Mouse (Mus musculus) retina, postnatal 7 days (tissue): ENCODE data around the gene Ogfod2.

Source experiments
- DNase-seq: peaks from one replicate; pipeline ENCODE4 v3.0.0-alpha.2; 2012; ENCODE audit warnings: low read depth, low spot score

Gene Ogfod2

GRCm38 (mm10) chr5:124095077-124095581, 17.0 kb upstream of the Ogfod2 start:
- no peak for DNase-seq

- peak; percentile 87 for DNase-seq
These were observed 16.4 kb upstream of the Ogfod2 start, which contains the start of gene Abcb9 for GRCm38 (mm10) chr5:124095596-124096232. Abcb9 (minus strand) TSS chr5:124095798.

DNA sequence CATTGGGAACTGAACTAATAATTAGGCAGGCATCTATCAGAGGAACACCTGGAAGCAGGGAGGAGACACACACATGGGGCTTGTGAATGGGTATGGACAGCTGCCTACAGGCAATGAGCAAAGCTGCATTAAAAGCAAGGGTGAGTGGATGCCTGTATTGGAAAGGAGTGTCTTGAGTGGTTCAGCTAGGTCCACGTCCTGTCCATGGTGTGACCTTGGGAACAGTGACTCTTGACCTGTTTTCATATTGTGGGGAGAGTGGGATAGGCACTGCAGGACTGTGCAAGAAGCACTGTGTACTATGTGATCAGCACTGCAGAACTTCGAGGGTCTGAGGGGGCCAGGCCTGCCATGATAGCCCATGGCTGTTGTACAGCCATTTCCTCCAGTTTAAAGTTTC, 13.2 kb upstream of the Ogfod2 start:
- no peak for DNase-seq

- DNase-seq: no peak
These were observed 11.7 kb upstream of the Ogfod2 start for GRCm38 (mm10) chr5:124100128-124101044.

DNA sequence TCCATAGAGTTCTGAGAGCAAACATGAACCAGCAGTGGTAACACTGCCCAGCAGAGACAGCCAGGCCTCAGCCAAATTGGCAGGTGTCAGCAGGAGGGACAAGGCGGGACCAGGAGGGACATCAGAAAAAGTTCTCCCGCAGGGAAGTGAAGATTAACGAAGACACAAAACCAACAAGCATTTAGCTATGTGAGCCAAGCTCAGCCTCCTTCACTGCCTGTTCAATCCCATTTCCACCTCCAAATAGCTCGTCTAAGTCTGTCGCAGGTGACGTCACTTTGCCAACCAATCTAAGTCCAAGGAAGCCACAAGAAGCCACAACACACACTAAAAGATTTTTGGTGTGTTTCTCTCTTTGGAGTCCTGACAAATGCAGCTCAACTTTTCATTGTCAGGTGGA, 9.8 kb upstream of the Ogfod2 start:
- no peak for DNase-seq

DNA sequence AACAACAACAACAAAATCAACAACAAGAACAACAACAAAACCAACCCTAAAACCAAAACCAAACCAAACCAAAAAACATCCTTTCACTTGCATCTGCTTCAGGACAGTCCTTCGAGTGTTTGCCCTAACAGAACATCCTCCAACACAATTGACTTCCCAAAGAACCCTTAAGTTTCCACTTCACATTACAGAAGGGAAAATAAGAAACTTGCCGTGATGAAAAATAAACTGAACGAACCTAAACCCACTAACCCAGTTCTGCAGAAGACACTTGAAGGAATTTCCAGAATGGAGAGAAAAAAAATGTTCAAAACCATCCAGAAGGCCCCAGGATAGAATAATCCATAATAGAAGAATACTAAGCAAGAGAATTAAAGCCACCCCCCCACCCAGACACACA, 9.1 kb upstream of the Ogfod2 start:
- no peak for DNase-seq

GRCm38 (mm10) chr5:124103552-124103951, 8.5 kb upstream of the Ogfod2 start:
- DNase-seq: no peak

- DNase-seq: peak; percentile 17
These were observed 888 bp upstream of the Ogfod2 start for GRCm38 (mm10) chr5:124111077-124111741.

DNA sequence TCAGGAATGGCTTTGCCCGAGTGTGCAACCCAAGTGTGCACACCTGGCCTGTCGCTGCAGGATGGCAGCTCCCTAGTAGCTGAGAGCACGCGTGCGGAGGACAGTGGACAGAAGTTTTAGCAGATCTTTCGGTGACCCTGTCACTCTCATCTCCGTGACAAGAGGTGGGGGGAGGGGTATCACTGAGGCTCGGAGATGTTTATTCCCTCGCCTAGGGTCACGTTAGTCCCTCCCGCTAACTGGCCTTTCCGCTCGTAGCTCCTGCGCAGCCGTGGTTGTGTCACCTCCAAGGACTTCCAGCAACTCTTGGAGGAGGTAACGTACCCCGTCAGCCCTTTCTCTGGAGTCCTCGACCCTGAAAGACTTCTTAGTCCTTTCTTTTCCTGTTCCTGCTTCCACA, 434 bp downstream of the Ogfod2 start:
- peak; percentile 20 for DNase-seq

- DNase-seq: no peak
These were observed 933 bp downstream of the Ogfod2 start for GRCm38 (mm10) chr5:124113030-124113429.

DNA sequence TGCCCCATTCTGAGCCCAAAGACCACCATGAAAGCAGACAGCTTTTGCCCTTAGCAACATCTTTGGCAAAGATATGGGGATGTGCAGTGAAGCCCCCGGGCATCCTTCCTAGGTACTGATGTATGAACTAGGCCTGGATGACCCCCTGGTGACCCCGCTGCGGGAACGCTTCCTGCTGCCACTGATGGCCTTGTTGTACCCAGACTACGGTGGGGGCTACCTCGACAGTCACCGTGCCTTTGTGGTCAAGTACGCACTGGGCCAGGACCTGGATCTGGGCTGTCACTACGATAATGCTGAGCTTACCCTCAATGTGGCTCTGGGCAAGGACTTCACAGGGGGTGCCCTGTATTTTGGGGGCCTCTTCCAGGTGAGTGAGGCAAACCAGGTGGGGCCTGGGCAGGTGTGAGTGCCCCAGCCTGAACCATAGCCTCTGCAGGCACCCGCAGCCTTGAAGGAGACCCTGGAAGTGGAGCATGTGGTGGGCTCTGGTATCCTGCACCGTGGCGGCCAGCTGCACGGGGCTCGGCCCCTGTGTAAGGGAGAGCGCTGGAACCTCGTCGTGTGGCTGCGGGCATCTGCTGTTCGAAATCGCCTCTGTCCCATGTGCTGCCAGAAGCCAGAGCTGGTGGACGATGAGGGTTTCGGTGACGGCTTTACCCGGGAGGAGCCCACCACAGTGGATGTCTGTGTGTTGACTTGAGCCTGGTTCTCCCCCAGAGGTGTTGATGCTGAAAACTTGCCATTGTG, 2.4 kb downstream of the Ogfod2 start:
- DNase-seq: no peak

- DNase-seq: no peak
These were observed 3.4 kb downstream of the Ogfod2 start for GRCm38 (mm10) chr5:124115531-124115930.

GRCm38 (mm10) chr5:124115990-124116845, 4.1 kb downstream of the Ogfod2 start, which contains the start of gene Arl6ip4:
Arl6ip4 (plus strand) TSS chr5:124116089.
- DNase-seq: peak; percentile 77

DNA sequence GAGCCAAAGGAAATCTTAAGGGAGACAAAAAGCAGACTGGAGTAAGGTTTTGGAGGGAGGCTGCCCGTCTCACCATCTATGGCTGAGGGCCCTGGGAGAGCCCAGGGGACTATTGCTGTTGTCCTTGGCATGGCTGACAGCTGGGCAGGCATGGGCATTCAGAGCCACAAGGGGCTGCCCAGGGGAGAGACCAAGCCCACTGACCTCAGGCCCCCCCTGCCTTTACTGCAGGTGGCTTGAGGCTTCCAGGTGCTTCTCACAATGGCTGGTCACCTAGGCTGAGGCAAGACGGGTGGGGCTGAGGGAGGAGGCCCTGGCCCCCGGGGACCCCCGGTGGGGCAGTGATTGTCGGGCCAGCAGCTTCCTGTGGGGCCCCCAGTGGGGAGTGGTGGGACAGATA, 7.1 kb downstream of the Ogfod2 start:
- DNase-seq: no peak

DNA sequence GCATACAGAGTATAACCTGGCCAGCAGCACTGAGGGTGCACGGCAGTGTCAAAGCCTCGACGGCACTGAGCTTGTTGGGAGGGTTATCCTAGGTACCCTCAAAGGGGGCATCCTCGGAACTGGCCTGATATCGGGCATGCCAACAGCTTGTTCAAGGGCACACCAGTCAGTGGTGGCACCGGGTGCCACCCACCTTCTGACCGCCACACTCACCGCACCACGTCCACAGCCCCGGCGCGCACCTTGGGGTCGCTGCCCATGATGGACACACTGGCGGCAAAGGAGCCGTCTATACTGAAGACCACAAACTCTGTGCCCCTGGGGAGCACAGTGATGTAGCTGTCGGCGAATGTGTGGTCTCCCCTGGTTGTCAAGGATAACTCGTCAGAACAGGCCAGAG, 10.3 kb downstream of the Ogfod2 start:
- no peak for DNase-seq

DNA sequence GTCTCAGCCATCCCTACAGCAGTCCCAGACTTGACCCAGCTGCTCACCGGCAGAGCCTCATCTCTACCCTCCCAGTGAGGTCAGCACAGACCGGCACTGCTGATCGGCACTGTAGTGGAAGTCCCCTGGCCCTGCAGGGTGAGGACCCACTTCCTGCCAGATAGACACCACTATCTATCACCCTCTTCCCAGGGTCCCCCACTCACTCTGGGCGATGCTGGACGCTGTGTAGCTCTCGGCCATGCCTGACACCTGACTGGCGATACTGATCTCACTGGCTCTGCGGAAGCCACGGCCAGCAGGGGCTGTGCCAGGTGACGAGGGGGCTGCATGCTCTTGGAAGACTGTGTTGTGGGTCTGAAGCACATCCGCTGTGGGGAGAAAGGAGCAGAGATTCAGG, 13.0 kb downstream of the Ogfod2 start:
- no peak for DNase-seq

DNA sequence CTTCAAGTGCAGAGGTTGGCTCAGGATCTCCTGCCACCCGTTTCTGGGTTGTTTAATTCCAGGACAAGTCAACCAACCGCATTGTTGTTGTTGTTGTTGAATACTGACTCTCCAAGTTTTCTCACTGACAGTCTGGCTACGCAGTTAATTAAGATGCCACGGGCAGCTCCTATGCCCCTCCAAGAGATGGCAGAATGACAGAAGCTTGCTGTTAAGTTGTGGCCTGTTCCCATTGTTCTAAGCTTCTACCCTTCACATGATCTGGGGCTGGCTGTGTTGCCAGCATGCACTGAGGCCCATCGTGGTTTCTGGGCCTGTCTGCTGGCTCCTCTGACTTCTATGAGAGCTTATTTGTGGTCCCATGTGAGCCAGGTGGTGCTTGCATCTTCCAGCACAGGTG, 22.2 kb downstream of the Ogfod2 start:
- no peak for DNase-seq

- no peak for DNase-seq
These were observed 26.0 kb downstream of the Ogfod2 start for GRCm38 (mm10) chr5:124138066-124138465.

DNA sequence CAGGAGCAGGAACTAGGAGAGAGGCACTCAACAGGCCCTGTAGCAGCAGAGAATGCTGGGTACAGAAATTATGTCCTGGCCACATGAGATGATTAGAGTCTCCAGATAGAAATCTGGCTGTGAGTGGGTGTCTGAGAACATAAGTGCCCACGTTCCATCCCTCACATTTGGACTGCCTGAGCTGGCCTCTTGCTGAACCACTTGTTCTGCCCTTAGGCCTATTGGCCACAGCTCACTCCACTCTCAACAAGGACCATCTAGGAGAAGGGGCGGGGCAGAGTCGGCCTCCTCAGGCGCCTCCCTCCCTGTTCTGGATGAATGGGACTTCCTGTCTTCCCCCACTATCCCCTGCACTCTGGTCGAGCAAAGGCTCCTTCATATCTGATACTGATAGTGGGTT, 36.9 kb downstream of the Ogfod2 start:
- DNase-seq: no peak

DNA sequence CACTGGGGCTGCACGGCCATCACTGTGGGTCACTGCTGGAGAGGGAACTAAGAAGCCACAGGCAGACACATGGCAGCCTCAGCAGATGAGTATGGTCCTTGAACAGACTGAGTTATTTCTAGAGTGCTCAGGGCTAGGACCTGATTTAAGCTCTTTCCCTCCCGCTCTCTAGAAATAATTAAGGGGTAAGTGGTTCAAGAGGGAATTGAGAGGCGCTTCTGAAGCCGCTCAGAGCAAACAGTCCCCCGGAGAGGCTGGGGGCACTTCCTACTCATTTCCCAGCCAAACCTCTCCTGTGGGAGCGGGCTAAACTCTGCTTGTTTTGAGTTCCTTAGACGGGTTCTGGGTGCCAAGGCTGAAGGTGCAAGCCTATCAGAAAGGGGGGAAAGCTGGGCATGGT, 38.8 kb downstream of the Ogfod2 start:
- DNase-seq: no peak
